Comparison of ENCODE assay signal across 8 mouse cellular contexts in genomic region chr3:75556695-75557291, GRCm38 (mm10). TPM values are rescaled to one million over a fixed set of nuclear protein-coding genes. Genes with fewer than 3 reads are reported as not detected.
DNase-seq lines count a peak whose midpoint lies in the region; ATAC-seq and TF ChIP-seq lines count a peak whose summit lies in the region.

Gene Pdcd10 (minus strand): TSS chr3:75556856.

- no peaks in the 10 kb centered on the region for H3K27me3 ChIP-seq in G1E (ENCODE audit: insufficient read depth, low read length)
- no peaks in the 10 kb centered on the region for H3K27me3 ChIP-seq in forebrain, embryonic 16.5 days (replicated peaks; ENCODE audit: control insufficient read depth, insufficient read depth, low read length)
- H3K27me3 ChIP-seq in lung, embryonic 14.5 days (ENCODE audit: insufficient read depth, low read length), result no peaks in the 10 kb centered on the region
- no peaks in the 10 kb centered on the region for H3K27me3 ChIP-seq in thymus, adult 2 months (ENCODE audit: control insufficient read depth, insufficient read depth, low read length)

- DNase-seq in G1E (ENCODE audit: low spot score), result peak; percentile 87
- DNase-seq in cerebellum, adult 18-20 months, result peak; percentile 100
- peak; percentile 97 to 98 for DNase-seq in heart, postnatal 36 days
- DNase-seq in layer of hippocampus, adult 2 months (ENCODE audit: low spot score in 2 of 2), result peak; percentile 97 to 100
- peak; percentile 99 for DNase-seq in lung, embryonic 14.5 days
- DNase-seq in thymus, adult 2 months, result peak; percentile 100

- H3K4me1 ChIP-seq in G1E (ENCODE audit: insufficient read depth, low read depth, low read length), result peaks cover 18% of the 10 kb centered on the region
- H3K4me1 ChIP-seq in forebrain, embryonic 16.5 days (replicated peaks; ENCODE audit: control insufficient read depth, insufficient read depth, low read length), result peaks cover 6% of the 10 kb centered on the region
- no peaks in the 10 kb centered on the region for H3K4me1 ChIP-seq in lung, embryonic 14.5 days (ENCODE audit: insufficient read depth)
- no peaks in the 10 kb centered on the region for H3K4me1 ChIP-seq in olfactory bulb, adult 2 months (ENCODE audit: control insufficient read depth, insufficient read depth, low read length)
- H3K4me1 ChIP-seq in thymus, adult 2 months (replicated peaks; ENCODE audit: control insufficient read depth, insufficient read depth, low read length), result peaks cover 5% of the 10 kb centered on the region

- TF ChIP-seq POLR2A in olfactory bulb, adult 2 months (IDR thresholded peaks at IDR 0.05; ENCODE audit: insufficient read depth, low read depth, low read length), result peak; percentile 56; the same call in 1 of the 2 replicates
- TF ChIP-seq POLR2A in thymus, adult 2 months (IDR thresholded peaks at IDR 0.05; ENCODE audit: control insufficient read depth, extremely low read depth, insufficient read depth, low read length, poor library complexity), result peak; percentile 59

- WGBS in forebrain, embryonic 16.5 days, result under 1% methylated on average over 35 of the region's 35 CpGs
- under 1% methylated on average over 35 of the region's 35 CpGs for WGBS in lung, embryonic 14.5 days
- under 1% methylated on average over 35 of the region's 35 CpGs for WGBS in olfactory bulb, adult 2 months
- under 1% methylated on average over 35 of the region's 35 CpGs for WGBS in thymus, adult 2 months

- intact Hi-C loops in heart, postnatal 36 days (cut with DNase I), result no loop called here

- peak within 1 kb of the TSS; percentile 94 for H3K4me3 ChIP-seq in G1E (ENCODE audit: low read depth, low read length)
- peak within 1 kb of the TSS; percentile 71 for H3K4me3 ChIP-seq in forebrain, embryonic 16.5 days (replicated peaks; ENCODE audit: low read length)
- H3K4me3 ChIP-seq in layer of hippocampus, adult 2 months, result peak within 1 kb of the TSS; percentile 75
- H3K4me3 ChIP-seq in lung, embryonic 14.5 days (ENCODE audit: low read depth, low read length), result peak within 1 kb of the TSS; percentile 91
- H3K4me3 ChIP-seq in olfactory bulb, adult 2 months (ENCODE audit: insufficient read depth, low read depth, low read length), result peak within 1 kb of the TSS; percentile 99
- peak within 1 kb of the TSS; percentile 87 for H3K4me3 ChIP-seq in thymus, adult 2 months (ENCODE audit: control insufficient read depth, insufficient read depth, low read length)

- H3K9ac ChIP-seq in forebrain, embryonic 16.5 days (replicated peaks; ENCODE audit: low read depth, low read length), result peak within 1 kb of the TSS; percentile 77
- H3K9ac ChIP-seq in lung, embryonic 14.5 days, result peak within 1 kb of the TSS; percentile 94

- H3K36me3 ChIP-seq in G1E (replicated peaks), result peaks cover 2% of the 10 kb centered on the region
- no peaks in the 10 kb centered on the region for H3K36me3 ChIP-seq in forebrain, embryonic 16.5 days (ENCODE audit: control insufficient read depth, insufficient read depth)
- H3K36me3 ChIP-seq in lung, embryonic 14.5 days (ENCODE audit: insufficient read depth), result no peaks in the 10 kb centered on the region
- H3K36me3 ChIP-seq in thymus, adult 2 months (ENCODE audit: control insufficient read depth, insufficient read depth, low read length), result no peaks in the 10 kb centered on the region

- TF ChIP-seq CTCF in G1E (IDR thresholded peaks at IDR 0.05; ENCODE audit: low read depth, low read length), result no peak
- TF ChIP-seq CTCF in layer of hippocampus, adult 2 months (conservative IDR thresholded peaks at IDR 0.05), result peak; percentile 53
- peak; percentile 41 for TF ChIP-seq CTCF in lung, embryonic 14.5 days (IDR thresholded peaks at IDR 0.05; ENCODE audit: low read depth)
- TF ChIP-seq CTCF in olfactory bulb, adult 2 months (IDR thresholded peaks at IDR 0.05; ENCODE audit: insufficient read depth, low read depth, low read length), result no peak
- TF ChIP-seq CTCF in thymus, adult 2 months (IDR thresholded peaks at IDR 0.05; ENCODE audit: borderline replicate concordance, control insufficient read depth, extremely low read depth, insufficient read depth, low read length, poor library complexity), result peak; percentile 48; the same call in 1 of the 2 replicates

- H3K4me2 ChIP-seq in forebrain, embryonic 16.5 days (ENCODE audit: low read length), result peak within 1 kb of the TSS; percentile 85
- H3K4me2 ChIP-seq in lung, embryonic 14.5 days, result peak within 1 kb of the TSS; percentile 87

- H3K27ac ChIP-seq in forebrain, embryonic 16.5 days (ENCODE audit: low read length), result peak within 1 kb of the TSS; percentile 87
- H3K27ac ChIP-seq in layer of hippocampus, adult 2 months, result peak within 1 kb of the TSS; percentile 96
- H3K27ac ChIP-seq in lung, embryonic 14.5 days (ENCODE audit: low read depth), result peak within 1 kb of the TSS; percentile 79
- peak within 1 kb of the TSS; percentile 90 for H3K27ac ChIP-seq in olfactory bulb, adult 2 months (ENCODE audit: insufficient read depth, low read depth, low read length)
- H3K27ac ChIP-seq in thymus, adult 2 months (ENCODE audit: control insufficient read depth, insufficient read depth, low read length), result peak within 1 kb of the TSS; percentile 69

- H3K9me3 ChIP-seq in G1E (replicated peaks), result no peaks in the 10 kb centered on the region
- H3K9me3 ChIP-seq in forebrain, embryonic 16.5 days (ENCODE audit: control insufficient read depth, low read length), result no peaks in the 10 kb centered on the region
- H3K9me3 ChIP-seq in lung, embryonic 14.5 days (ENCODE audit: low read depth, low read length), result no peaks in the 10 kb centered on the region

- ATAC-seq in G1E (ENCODE audit: extremely low read depth, insufficient number of reproducible peaks, low FRiP score, poor library complexity, severe bottlenecking), result peak; percentile 91
- ATAC-seq in forebrain, embryonic 16.5 days, result peak; percentile 94
- ATAC-seq in lung, embryonic 14.5 days (ENCODE audit: insufficient read depth), result peak; percentile 98

RNA-seq across cellular contexts. Expression of gene Pdcd10, which starts in this region (rescaled TPM):
- total RNA-seq in G1E (2014; fragmentation: Nextera tagmentation) (29.2 and 30.7 TPM in 2 replicates), G1E (2017) (100 and 114 TPM in 2 replicates)
- 1.6 and 3.6 TPM in 2 replicates for polyA plus RNA-seq in G1E (2012)
- polyA plus RNA-seq in forebrain, embryonic 16.5 days (2015; fragmentation: Nextera tagmentation; extraction: Ambion mirVana), result 82.6 and 88.9 TPM in 2 replicates
- total RNA-seq in heart, postnatal 36 days (2021), result 10 to 100 TPM; 26.9 to 30.0 TPM
- total RNA-seq in layer of hippocampus, adult 2 months (2021), result 10 to 100 TPM; 58.3 to 62.9 TPM
- polyA plus RNA-seq in lung, embryonic 14.5 days (2014; fragmentation: Nextera tagmentation; extraction: Ambion mirVana), result 93.8 and 103 TPM in 2 replicates
- not detected in 2 replicates for polyA plus RNA-seq in olfactory bulb, adult 2 months (2012; ENCODE audit: insufficient read depth, insufficient read length, low replicate concordance, missing spikeins)
- 7.8 and 10.4 TPM in 2 replicates for polyA plus RNA-seq in thymus, adult 2 months (2012; rRNA removed)

Comparison
In these comparisons a context has a peak if more than half of its experiments do, and no peak if none do; other contexts are left out.
1. Peak in every context shown above with its lines: DNase-seq, ATAC-seq, H3K4me3 ChIP-seq and H3K27ac ChIP-seq.
2. CTCF ChIP-seq: peak in layer of hippocampus, adult 2 months (single experiment), lung, embryonic 14.5 days (single experiment) and thymus, adult 2 months (single experiment); none in G1E (single experiment) and olfactory bulb, adult 2 months (single experiment).